Mouse (Mus musculus) kidney, postnatal 14 days (tissue): ENCODE results near the gene Krtap29-1.

Experiments used
- DNase-seq: peaks from one replicate; pipeline ENCODE4 v3.0.0; 2022; ENCODE audit warnings: mixed read lengths

Krtap29-1 gene

GRCm38 (mm10) chr11:99978953-99979352, at the start of gene Krtap29-1:
Gene Krtap29-1, minus strand, starts transcription at chr11:99979053.
- DNase-seq: no peak

DNA sequence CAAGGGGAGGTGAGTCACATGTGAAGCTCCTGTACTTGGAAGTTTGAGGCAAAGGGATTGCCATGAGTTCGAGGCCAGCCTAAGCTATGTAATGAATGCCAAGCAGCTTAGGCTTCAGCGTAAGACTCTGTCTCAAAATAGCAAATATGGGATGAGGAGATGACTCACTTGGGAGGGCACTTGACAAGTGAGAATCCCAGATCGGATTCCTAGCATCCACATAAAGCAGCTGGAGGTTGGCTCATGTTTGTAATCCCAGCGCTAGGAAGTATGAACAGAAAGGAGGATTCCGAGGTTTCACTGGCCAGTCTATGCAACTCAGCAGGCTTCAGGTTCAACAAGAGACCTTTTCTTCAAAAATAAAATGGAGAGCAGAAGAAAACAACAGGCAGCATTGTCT, 42.6 kb upstream of the Krtap29-1 start:
- DNase-seq: no peak

DNA sequence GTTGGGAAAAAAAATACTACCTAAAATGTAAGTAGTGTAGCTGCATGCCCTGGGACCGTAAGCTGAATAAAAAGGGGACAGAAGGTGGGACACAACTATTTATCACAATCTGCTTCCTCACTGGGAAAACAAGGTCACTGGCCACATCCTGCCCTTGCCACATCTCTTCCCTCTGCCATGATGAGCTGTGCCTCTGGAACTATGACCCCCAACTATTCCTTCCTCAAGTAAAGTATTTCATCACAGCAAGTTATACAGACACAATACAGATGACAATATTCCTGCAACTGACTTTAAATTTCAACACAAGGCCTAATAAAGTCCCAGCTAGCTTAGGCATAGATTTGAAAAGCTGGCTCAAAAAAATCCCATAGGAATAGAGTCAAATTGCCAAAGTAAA, 40.6 kb upstream of the Krtap29-1 start:
- no peak for DNase-seq

DNA sequence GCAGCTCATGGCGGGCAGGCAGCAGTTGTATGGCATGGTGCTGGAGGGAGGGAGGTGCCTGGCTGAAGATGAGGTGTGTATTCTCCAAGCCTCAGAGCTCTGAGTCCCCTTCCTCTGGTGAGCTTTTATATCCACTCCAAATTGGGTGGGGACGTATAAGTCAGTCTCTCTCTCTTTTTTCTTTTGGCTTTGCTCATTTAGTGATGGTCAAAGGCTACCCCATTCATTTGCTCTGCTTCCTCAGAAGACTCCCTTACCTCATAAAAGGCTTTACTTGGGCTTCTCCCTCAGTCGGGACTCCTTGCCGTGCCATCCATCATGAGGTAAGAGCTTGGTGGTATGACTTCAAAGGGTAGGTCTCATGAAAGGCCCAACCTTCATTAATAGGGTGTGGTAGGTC, 37.3 kb upstream of the Krtap29-1 start, which contains the start of gene Krt33a:
Gene Krt33a (minus strand): TSS at position 101 of the 400 bp plus-strand sequence.
- DNase-seq: no peak

DNA sequence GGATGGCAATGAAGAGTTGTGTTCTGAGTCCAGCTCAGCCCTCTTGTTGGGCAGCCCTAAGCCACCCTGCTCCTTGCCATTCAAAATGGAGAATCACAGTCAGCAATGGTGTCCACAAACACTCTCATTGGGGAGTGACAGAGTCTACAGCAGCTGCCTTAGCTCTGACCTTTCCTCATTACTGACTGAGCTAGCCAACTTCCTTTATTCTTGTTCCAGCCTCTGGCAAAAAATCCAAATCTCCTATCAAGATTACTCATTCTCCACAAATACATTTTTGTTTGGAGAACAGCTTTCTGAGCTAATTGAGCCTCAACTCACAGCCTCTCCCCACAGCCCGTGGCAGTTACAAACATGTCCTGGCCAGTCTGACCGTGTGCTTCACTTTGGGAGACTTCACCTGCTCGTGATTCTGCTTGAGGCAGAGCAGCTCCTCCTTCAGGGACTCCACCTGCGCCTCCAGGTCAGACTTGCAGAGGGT, 34.9 kb upstream of the Krtap29-1 start:
- peak; percentile 1 for DNase-seq

DNA sequence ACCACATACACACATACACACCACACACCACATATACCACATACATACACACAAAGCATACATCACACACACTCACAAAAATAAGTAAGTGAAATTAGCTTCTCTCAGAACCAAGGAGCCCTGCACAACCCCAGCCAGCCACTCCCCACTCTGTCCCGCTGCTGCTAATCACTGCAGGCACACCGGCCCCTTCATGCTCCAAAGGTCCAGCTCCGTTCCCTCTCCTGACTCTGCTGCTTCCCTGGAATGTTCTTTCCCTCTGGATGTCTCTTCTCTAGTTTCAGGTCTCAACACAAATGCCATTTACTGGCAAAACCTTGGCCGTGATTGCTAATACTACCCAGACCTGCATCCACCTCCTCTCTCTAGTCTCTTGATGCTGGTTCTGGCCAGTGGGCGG, 31.8 kb upstream of the Krtap29-1 start:
- DNase-seq: no peak

DNA sequence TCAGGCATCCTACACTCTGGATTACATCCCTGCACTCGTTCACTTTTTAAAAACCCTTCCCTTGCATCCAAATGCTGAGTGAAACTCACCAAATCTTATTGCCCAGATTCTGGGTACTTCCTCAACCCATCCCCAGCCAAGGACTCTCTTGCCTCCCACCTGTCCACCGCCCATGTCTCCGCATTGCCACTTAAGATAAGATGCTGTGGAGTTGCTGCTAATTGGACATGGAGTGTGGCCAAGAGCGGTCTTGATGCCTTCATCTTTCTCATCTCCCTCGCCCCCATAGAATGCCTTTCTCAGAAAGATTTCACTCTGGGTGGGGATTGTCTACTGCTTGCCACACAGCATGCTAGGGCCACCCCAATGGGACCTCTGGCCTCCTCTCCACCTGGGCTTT, 29.5 kb upstream of the Krtap29-1 start:
- no peak for DNase-seq

DNA sequence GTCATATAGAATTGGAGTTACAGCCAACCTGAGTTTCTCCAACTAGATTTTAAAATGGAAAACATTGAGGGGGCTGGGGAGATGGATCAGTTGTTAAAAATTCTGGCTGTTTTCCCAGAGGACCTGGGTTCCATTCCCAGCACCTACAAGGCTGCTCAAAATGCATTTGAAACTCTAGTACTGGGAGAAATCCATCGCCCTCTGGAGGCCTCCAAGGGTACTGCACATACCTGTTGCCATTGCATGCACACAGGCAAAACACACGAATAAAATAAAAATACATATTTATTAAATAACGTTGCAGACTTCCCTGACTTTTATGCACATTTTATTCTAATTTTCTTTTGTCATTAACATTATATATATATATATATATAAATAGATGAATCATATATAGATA, 27.8 kb upstream of the Krtap29-1 start:
- no peak for DNase-seq

GRCm38 (mm10) chr11:100005905-100006304, 27.1 kb upstream of the Krtap29-1 start:
- no peak for DNase-seq

GRCm38 (mm10) chr11:100004846-100005245, 26.0 kb upstream of the Krtap29-1 start:
- peak; percentile 57 for DNase-seq

- DNase-seq: no peak
Measured at GRCm38 (mm10) chr11:99999091-99999490, 20.2 kb upstream of the Krtap29-1 start.

DNA sequence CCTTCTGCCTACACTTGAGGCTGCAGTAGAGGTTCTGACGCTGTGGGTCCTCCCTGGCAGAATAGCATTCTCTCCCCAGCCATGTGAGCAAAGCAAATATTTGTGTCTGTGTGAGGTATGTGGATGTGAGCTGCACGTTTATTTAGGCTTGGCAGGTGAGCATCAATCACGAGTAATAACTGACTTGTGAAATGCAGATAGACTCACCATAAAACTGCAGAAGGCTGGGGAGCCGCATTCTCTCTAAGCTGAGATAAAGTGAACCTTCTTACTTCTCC, 15.5 kb upstream of the Krtap29-1 start:
- no peak for DNase-seq

- DNase-seq: no peak
Measured at GRCm38 (mm10) chr11:99993620-99994383, 14.9 kb upstream of the Krtap29-1 start, which contains the start of gene Krtap17-1. Gene Krtap17-1, minus strand, starts transcription at chr11:99993994.

DNA sequence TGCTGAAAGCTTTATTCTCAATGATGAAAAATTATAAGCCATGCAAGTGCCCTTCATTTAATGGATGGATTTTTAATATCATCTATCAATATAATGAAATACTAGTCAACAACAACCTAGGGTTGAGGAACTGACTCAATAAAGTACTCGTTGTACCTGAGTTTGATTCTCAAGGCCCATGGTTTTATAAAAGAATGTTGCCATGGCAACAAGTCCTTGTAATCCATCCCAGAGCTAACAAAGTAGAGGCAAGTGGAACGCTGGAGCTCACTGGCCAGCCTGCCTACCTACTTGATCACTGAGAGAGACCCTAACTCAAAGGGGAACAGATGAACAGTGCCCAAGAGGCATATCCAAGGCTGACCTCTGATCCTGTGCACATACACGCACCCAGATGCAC, 11.7 kb upstream of the Krtap29-1 start:
- no peak for DNase-seq

DNA sequence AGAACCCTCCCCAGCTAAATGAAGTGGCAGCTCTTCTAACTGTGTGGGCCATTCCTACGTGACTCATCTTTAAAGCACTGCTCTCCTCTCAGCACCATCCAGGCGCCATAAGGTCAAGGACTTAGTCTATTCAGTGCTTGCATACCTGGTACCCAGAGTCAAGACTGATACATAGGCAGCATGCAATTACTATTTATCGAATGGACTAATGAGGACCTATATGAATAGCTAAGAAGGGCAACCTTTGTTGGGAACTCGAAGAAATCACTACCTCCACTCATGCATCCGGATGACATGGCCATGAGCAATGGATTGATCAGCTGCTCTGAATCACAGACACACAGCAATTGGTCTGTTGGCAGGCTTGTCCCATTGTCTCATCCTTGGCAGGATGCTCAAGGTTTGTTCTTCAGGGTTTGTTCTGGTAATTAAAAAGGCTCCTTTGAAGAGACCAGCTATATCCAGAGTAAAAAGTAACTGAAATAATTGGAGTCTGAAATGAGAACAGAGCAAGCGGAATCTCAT, 11.1 kb upstream of the Krtap29-1 start:
- no peak for DNase-seq

GRCm38 (mm10) chr11:99988530-99988929, 9.7 kb upstream of the Krtap29-1 start:
- no peak for DNase-seq

- no peak for DNase-seq
Measured at GRCm38 (mm10) chr11:99986180-99986647, 7.4 kb upstream of the Krtap29-1 start, which contains the start of gene Krtap16-1. Gene Krtap16-1, minus strand, starts transcription at chr11:99986597.

DNA sequence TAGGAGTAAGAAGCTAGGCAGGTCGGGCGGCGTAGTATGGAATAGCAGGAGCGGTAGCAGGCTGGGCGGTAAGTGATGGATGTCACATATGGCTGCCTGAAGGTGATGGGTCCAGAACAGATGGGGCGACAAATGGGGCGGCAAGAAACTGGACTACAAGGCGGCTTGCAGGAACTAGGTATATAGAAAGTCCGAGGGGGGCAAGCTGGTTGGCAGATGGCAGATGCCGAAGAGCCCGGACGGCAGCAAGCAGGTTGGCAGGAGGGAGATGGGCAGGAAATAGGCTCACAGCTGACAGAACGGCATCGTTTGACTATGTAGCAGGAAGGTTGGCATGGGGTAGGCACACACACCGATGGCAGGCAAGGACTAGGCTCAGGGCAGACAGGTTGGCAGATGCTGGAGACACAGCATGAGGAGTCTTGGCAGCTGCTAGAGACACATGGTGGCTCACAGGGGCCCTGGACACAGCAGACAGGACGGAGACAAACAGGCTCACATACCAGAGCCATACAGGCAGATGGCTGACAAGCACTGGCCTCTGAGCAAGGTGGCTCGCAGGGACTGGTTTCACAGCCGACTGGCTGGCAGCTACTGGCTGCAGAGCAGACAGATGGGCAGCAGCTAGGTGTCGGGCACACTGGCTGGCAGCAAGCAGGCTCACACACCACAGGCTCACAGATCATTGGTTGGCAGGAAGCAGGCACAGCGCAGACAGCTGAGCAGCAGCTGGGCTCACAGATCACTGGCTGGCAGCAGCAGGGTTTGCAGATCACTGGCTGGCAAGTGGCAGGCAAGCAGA, 6.6 kb upstream of the Krtap29-1 start:
- peak; percentile 7 for DNase-seq

GRCm38 (mm10) chr11:99983442-99983841, 4.6 kb upstream of the Krtap29-1 start:
- DNase-seq: no peak

GRCm38 (mm10) chr11:99982731-99983130, 3.9 kb upstream of the Krtap29-1 start:
- no peak for DNase-seq

DNA sequence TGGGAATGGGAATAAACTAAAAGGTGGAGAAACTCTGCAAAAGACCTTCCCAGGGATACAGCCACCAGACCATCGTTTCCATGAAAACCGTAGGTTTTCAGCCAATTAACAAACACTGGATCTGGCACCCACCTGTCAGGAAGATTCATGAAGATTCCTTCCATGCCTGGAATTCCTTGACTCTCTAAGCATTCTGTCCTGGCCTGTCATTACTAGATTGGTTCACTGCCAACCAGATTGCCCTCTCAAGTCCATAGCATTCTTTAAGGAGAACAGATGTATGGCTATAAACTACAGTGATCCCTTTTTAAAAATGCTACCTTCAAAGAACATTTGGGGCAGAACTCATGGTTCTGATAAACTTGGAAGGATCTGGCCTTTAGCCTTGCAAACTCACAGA, 12.9 kb downstream of the Krtap29-1 start:
- no peak for DNase-seq

- no peak for DNase-seq
Measured at GRCm38 (mm10) chr11:99964213-99964612, 14.6 kb downstream of the Krtap29-1 start.

GRCm38 (mm10) chr11:99948175-99948574, 30.7 kb downstream of the Krtap29-1 start, which contains the start of gene Krtap9-5:
Gene Krtap9-5, plus strand, starts transcription at chr11:99948475.
- DNase-seq: no peak
